Mouse (Mus musculus): ENCODE results near the gene Sec1.

- TF ChIP-seq POLR2A (IDR thresholded peaks at IDR 0.05; ENCODE audit: insufficient read depth, low read depth, low read length): peak; percentile 87
- no peak for TF ChIP-seq CTCF (IDR thresholded peaks at IDR 0.05)
- peak; percentile 100 for TF ChIP-seq EP300 (IDR thresholded peaks at IDR 0.05; ENCODE audit: insufficient read depth, low read depth, low read length)
Measured at GRCm38 (mm10) chr7:45707375-45707967, 13.3 kb upstream of the Sec1 start.

Measured in heart, adult 2 months (tissue).